Mouse (Mus musculus) liver, embryonic 16.5 days (tissue): Measurements from ENCODE around the gene Tenm1. TPM values are rescaled to one million over a fixed set of nuclear protein-coding genes. Genes with fewer than 3 reads are reported as not detected.

Experiments
- ATAC-seq: fragments of 200-750 bp; cut with Nextera tagmentation; 2 replicates; pipeline ENCODE4 v1.8.0; 2017; ENCODE audit warnings: low read depth, mild to moderate bottlenecking, moderate number of reproducible peaks, moderate library complexity
- H3K27ac ChIP-seq: fragments of 300-500 bp; sonication (generic); 2 replicates; pipeline ENCODE4 v1.5.1; 2014; ENCODE audit warnings: mild to moderate bottlenecking, low read length
- H3K27me3 ChIP-seq: fragments of 300-500 bp; sonication (generic); 2 replicates; pipeline ENCODE4 v1.6.1; 2014; ENCODE audit warnings: low read depth, low read length, mixed read lengths; ENCODE audit not compliant: control insufficient read depth, insufficient read depth
- H3K36me3 ChIP-seq: fragments of 300-500 bp; sonication (generic); 2 replicates; pipeline ENCODE4 v1.6.1; 2014; ENCODE audit warnings: mild to moderate bottlenecking; ENCODE audit not compliant: control insufficient read depth, insufficient read depth
- H3K4me1 ChIP-seq: fragments of 300-500 bp; sonication (generic); 2 replicates; pipeline ENCODE4 v1.6.1; 2014; ENCODE audit warnings: low read depth, low read length, mixed read lengths; ENCODE audit not compliant: control insufficient read depth
- H3K4me2 ChIP-seq: fragments of 300-500 bp; sonication (generic); 2 replicates; pipeline ENCODE4 v1.6.1; 2014; ENCODE audit warnings: low read depth, low read length, mixed read lengths
- H3K4me3 ChIP-seq: fragments of 300-500 bp; sonication (generic); 2 replicates; pipeline ENCODE4 v1.5.1; 2014; ENCODE audit warnings: low read depth, mild to moderate bottlenecking, low read length
- H3K9ac ChIP-seq: fragments of 300-500 bp; sonication (generic); 2 replicates; pipeline ENCODE4 v1.6.1; 2014; ENCODE audit warnings: low read depth, low read length
- H3K9me3 ChIP-seq: fragments of 300-500 bp; sonication (generic); replicated peaks from 2 replicates; pipeline ENCODE4 v1.6.1; 2016; ENCODE audit warnings: low read length; ENCODE audit not compliant: control insufficient read depth
- WGBS: fragments of 180-500 bp; shearing (Covaris S2); extraction: QIAGEN DNeasy Blood & Tissue Kit; methylation state at CpG from one replicate; pipeline ENCODE4 v1.1.7; 2014; ENCODE audit not compliant: insufficient replicate concordance; 5-methylcytosine and 5-hydroxymethylcytosine counted together
- polyA plus RNA-seq: library from polyadenylated mRNA; unstranded; fragments of >200 nt; fragmentation: Nextera tagmentation; extraction: Ambion mirVana; gene quantifications from 2 replicates; pipeline ENCODE4 v1.2.1, GENCODE M21; 2015

Tenm1 gene
- polyA plus RNA-seq, 1 experiment from 2014 or later, result 0.02 TPM

DNA sequence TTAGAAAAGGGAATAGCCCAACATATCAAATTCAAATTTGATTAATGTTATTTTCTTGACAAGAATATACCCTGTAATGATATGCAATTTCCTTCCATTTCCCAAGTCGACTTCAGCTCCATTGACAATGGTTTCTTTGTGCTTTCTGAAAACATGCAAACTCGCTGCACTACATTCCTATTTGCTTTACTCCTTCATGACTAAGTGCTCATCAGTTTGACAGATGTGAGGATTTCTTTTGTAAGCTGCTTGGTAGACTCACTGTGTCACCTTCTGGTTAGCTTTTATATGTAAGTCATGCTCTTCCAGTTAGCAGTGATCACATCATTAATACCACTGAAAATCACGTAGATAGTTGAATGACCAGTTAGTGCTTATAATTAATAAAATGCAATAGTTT lies 781.8 kb downstream of the Tenm1 start:
- 43% methylated on average over 3 of the region's 3 CpGs for whole genome bisulfite sequencing
- H3K4me2 ChIP-seq, result no peak overlapping the region
- H3K4me1 ChIP-seq, result no peaks in the 10 kb centered on the region
- H3K9ac ChIP-seq, result no peak overlapping the region
- no peak overlapping the region for H3K4me3 ChIP-seq
- no peak for ATAC-seq
- H3K27me3 ChIP-seq, result no peaks in the 10 kb centered on the region
- no peaks in the 10 kb centered on the region for H3K36me3 ChIP-seq
- no peak overlapping the region for H3K27ac ChIP-seq
- no peaks in the 10 kb centered on the region for H3K9me3 ChIP-seq

DNA sequence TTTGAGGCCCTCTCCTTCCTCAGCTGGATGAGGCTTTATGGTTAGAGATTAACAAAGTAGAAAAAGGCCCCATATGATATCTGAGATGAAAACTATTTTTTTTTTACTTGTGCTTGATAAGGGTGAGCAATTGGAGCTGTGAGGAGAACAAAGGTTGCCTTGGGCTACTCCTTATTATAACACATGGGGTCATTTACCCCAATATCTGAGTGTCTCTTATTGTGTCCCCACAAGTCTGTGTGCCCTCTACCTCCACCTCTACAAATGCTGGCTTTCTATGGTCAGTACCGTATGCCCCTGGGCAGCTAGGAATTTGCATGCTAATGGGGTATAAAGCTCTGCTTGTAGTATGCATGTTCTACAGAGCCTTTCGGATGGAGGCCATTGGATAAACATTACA lies 848.4 kb downstream of the Tenm1 start:
- no peak overlapping the region for H3K4me3 ChIP-seq
- no peak for ATAC-seq
- H3K27me3 ChIP-seq, result no peaks in the 10 kb centered on the region
- WGBS, result 62% methylated on average over 2 of the region's 2 CpGs
- no peaks in the 10 kb centered on the region for H3K36me3 ChIP-seq
- no peaks in the 10 kb centered on the region for H3K9me3 ChIP-seq
- H3K4me2 ChIP-seq, result no peak overlapping the region
- no peak overlapping the region for H3K27ac ChIP-seq
- H3K4me1 ChIP-seq, result no peaks in the 10 kb centered on the region
- H3K9ac ChIP-seq, result no peak overlapping the region

DNA sequence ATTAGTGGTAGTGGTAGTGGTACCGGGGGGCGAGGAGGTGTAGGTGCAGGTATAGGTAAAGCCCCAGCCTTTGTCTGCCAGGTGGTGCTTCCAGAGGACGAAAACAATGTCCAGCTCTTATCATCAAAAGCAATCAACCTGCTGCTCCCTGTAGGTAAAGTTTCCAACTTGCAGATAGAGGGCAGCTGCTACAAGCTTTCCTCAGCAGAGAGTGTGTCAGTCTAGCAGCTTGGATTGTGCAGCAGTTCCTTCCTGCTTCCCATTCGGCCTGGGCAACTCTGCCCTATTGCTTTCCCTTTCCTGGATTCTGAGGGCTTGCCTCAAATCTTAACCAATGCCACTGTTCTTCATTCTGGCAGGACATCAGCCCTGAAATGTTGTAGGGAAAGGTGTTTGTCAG lies 870.2 kb downstream of the Tenm1 start:
- Histone ChIP-seq H3K27ac (no peak overlapping the region), H3K4me3 (no peak overlapping the region), H3K4me1 (no peaks in the 10 kb centered on the region), H3K36me3 (no peaks in the 10 kb centered on the region), H3K27me3 (no peaks in the 10 kb centered on the region), H3K9me3 (no peaks in the 10 kb centered on the region), H3K9ac (no peak overlapping the region), H3K4me2 (no peak overlapping the region)
- no peak for ATAC-seq
- 43% methylated on average over 4 of the region's 4 CpGs for WGBS

DNA sequence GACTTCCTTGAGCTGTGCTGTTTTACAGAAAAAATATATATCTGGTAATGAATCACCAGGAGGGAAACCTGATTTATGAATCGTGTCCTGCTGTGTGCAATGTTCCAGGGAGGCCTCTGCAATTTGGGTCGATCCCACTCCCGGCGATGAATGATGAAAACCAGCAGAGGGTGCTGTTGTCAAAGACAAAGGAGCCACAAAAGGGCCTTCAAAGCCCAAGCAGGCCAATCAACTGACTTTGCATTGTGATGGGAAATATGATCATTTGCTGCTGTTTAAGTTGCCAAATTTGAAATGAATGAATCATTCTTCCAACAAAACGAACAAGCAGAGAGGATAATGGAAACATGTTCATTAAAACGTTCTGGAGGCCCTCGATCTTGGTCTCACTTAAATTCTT lies 871.6 kb downstream of the Tenm1 start:
- WGBS, result 20% methylated on average over 7 of the region's 7 CpGs
- Histone ChIP-seq H3K27me3 (no peaks in the 10 kb centered on the region), H3K4me3 (no peak overlapping the region), H3K4me1 (no peaks in the 10 kb centered on the region), H3K36me3 (no peaks in the 10 kb centered on the region), H3K9me3 (no peaks in the 10 kb centered on the region), H3K4me2 (no peak overlapping the region), H3K9ac (no peak overlapping the region), H3K27ac (no peak overlapping the region)
- ATAC-seq, result no peak

DNA sequence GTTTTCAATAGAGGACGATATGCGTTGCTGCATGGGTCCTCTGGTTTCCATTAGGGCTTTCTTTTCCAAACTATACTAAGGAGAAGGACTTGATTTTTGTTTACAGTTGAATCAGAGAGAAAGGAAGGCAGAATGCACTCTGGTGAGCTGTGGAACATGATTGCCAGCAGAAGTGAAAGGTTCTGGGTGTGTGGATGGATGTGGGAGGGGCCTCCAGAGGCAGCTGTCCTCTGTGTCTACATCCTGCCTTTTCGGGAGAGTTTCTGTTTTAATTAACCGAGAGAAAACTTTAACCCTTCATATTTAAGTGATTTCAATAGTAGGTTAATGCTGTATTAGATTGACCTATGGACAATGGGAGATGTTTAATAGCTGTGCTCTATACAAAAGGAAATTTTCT lies 880.4 kb downstream of the Tenm1 start:
- Histone ChIP-seq H3K9me3 (no peaks in the 10 kb centered on the region), H3K27ac (no peak overlapping the region), H3K4me1 (no peaks in the 10 kb centered on the region), H3K36me3 (no peaks in the 10 kb centered on the region), H3K9ac (no peak overlapping the region), H3K4me3 (no peak overlapping the region), H3K27me3 (no peaks in the 10 kb centered on the region), H3K4me2 (no peak overlapping the region)
- ATAC-seq, result no peak
- WGBS, result 54% methylated on average over 4 of the region's 4 CpGs

DNA sequence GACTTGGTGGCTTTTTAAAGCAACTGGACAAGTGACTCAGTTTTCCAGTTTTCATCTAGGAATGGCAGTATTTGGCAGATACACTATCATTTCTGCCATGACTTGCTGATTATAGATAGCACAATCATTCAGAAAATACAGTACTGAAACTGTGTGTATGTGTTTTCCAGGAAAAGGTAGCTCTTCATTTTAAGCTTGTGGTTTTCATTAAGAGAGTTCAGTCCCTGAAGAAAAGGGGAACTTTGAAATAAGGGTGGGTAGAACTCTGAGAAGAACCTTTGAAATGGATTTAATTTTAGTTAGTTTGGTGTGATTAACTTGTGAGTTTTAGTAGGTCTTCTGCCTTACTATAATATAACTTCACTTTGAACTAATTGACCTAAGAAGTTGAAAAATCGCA lies 883.9 kb downstream of the Tenm1 start:
- WGBS, result 67% methylated on average over 1 of the region's 1 CpGs
- H3K36me3 ChIP-seq, result no peaks in the 10 kb centered on the region

DNA sequence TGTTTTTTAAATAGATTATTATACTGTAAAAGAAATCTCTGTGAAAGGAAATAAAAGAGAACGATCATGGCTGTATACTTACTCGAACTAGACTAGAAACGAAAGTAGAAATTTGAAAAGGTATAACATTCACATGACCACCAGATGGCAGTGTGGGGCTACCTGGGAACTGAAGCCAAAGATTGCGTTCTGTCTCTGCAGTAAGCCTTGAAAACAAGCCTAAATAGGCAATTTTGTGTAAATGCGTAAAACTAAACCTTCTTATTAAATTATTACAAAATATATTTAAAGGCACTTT lies 888.2 kb downstream of the Tenm1 start:
- no peak for ATAC-seq
- Histone ChIP-seq H3K9ac (no peak overlapping the region), H3K27ac (no peak overlapping the region), H3K27me3 (no peaks in the 10 kb centered on the region), H3K4me2 (peak overlapping the region; percentile 41; the same call in 1 of the 2 replicates), H3K4me3 (no peak overlapping the region; the same call in 1 of the 2 replicates), H3K4me1 (no peaks in the 10 kb centered on the region), H3K9me3 (no peaks in the 10 kb centered on the region), H3K36me3 (no peaks in the 10 kb centered on the region)
- 28% methylated on average over 5 of the region's 5 CpGs for WGBS

More for the DNA sequence above, 883.9 kb downstream of the Tenm1 start:
- Histone ChIP-seq H3K4me3 (no peak overlapping the region), H3K4me2 (no peak overlapping the region), H3K27me3 (no peaks in the 10 kb centered on the region), H3K9ac (no peak overlapping the region), H3K4me1 (no peaks in the 10 kb centered on the region), H3K27ac (no peak overlapping the region), H3K9me3 (no peaks in the 10 kb centered on the region)
- ATAC-seq, result no peak

DNA sequence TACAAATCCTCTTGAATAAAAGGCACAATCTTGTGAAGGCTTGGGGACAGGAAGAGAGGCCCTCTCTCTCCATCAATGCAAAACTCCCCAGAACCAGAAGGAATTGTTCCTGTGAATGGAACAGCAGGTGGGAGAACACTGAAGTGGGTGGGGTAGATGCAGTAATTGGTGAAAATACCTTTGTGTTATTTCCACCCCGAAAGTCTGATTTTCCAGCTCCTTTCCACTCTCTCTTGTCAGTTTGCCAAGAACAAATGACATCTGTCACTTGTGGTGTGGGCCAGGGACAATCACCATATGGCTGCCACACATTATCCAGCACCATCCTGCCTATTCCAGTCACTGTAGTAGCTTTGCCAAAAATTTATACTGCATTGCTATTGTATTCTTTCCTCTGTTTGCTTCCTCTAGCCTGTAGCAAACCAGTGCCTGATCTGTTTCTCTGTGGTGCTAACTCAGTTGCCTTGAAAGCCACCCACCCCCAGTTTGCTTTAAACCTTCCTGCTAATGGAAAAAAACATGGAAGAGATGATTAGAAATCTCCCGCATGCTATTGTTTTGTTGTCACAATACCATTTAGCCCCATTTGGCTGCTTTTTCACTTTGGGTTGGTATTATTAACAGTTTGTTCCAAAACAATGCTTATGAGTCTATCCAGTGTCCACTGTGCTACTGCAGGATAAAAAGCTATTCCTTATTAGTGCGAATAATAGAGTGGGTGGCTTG lies 888.7 kb downstream of the Tenm1 start:
- H3K4me2 ChIP-seq, result peak overlapping the region; percentile 41
- H3K27me3 ChIP-seq, result no peaks in the 10 kb centered on the region
- H3K27ac ChIP-seq, result no peak overlapping the region
- H3K36me3 ChIP-seq, result no peaks in the 10 kb centered on the region
- H3K4me3 ChIP-seq, result peak overlapping the region; percentile 24; the same call in 1 of the 2 replicates
- WGBS, result 27% methylated on average over 3 of the region's 3 CpGs
- no peaks in the 10 kb centered on the region for H3K9me3 ChIP-seq
- H3K4me1 ChIP-seq, result no peaks in the 10 kb centered on the region
- no peak for ATAC-seq
- H3K9ac ChIP-seq, result no peak overlapping the region

DNA sequence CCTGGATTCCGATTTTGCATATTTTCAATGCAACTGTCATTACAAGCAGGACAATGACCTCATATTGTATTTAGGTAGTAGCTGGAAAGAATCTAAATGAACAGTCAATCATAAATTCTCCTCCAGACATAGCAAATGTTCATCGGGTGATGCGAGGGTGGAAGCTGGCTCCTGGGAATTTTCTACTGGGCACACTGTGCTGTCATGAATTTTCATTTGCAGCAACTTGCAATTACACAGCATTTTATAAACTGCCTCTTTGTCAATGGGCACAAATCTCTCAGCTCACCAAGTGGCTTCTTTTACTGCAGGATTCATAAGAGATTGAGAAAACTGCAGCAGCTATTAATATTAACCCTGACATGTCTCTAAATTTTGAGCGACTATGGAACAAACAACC lies 898.2 kb downstream of the Tenm1 start:
- H3K4me1 ChIP-seq, result no peaks in the 10 kb centered on the region
- 62% methylated on average over 4 of the region's 4 CpGs for WGBS
- no peaks in the 10 kb centered on the region for H3K36me3 ChIP-seq
- no peak overlapping the region for H3K27ac ChIP-seq
- no peak overlapping the region for H3K4me3 ChIP-seq
- H3K4me2 ChIP-seq, result no peak overlapping the region
- no peak overlapping the region for H3K9ac ChIP-seq
- no peaks in the 10 kb centered on the region for H3K9me3 ChIP-seq
- no peaks in the 10 kb centered on the region for H3K27me3 ChIP-seq
- no peak for ATAC-seq
